Mouse (Mus musculus) bone marrow, adult 2 months (tissue): ENCODE results near the gene Gm49378.

ENCODE experiments used
- CTCF ChIP-seq: fragments of 200-500 bp; IDR thresholded peaks from 2 replicates; pipeline ENCODE4 v1.5.1; 2011; ENCODE audit warnings: low read length, control low read depth; ENCODE audit not compliant: control insufficient read depth, insufficient read depth
- POLR2A ChIP-seq: fragments of 200-500 bp; IDR thresholded peaks from 2 replicates; pipeline ENCODE4 v1.6.1; 2011; ENCODE audit warnings: low read depth, mild to moderate bottlenecking, control low read depth, low read length, borderline replicate concordance; ENCODE audit not compliant: control insufficient read depth

DNA sequence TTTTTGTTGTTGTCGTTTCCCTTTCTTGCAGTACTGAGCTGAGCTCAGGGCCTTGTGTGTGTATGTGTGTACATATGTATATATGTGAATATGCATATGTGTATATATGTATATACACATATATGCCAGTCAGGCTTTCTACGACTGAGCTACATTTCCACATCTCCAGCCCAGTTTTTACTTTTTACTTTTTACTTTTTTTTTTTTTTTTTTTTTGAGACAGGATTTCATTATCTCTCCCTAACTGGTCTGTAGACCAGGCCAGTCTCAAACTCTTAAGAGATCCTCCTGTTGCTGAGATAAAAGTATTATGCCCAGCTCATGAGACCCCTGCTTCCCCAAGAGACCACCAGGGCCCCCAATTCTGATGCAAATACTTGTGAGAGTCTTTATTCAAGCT lies 20.9 kb downstream of the Gm49378 start:
- TF ChIP-seq CTCF (no peak), POLR2A (no peak)
